Mouse (Mus musculus): Measurements from ENCODE around the gene Zfp42.
"Not testable (repeated sequence)": the region's sequence is repeated elsewhere in the genome, so short reads cannot be mapped to it uniquely, and the experiment has no call there.

Gene Zfp42

GRCm38 (mm10) chr8:43306896-43307295 is at the start of gene Zfp42:
Gene Zfp42 (minus strand): TSS chr8:43306980.
- DNase-seq (ENCODE audit: extremely low spot score): no peak

- DNase-seq (ENCODE audit: extremely low spot score): no peak
These were observed 49.4 kb upstream of the Zfp42 start for GRCm38 (mm10) chr8:43356069-43356770.

GRCm38 (mm10) chr8:43352241-43352640 is 45.5 kb upstream of the Zfp42 start:
- DNase-seq (ENCODE audit: extremely low spot score): not testable (repeated sequence)

- no peak for DNase-seq (ENCODE audit: extremely low spot score)
These were observed 31.8 kb upstream of the Zfp42 start for GRCm38 (mm10) chr8:43338555-43338954.

GRCm38 (mm10) chr8:43333465-43333864 is 26.7 kb upstream of the Zfp42 start:
- DNase-seq (ENCODE audit: extremely low spot score): peak; percentile 28

- no peak for DNase-seq (ENCODE audit: extremely low spot score)
These were observed 24.9 kb upstream of the Zfp42 start for GRCm38 (mm10) chr8:43331657-43332056.

- no peak for DNase-seq (ENCODE audit: extremely low spot score)
These were observed 23.3 kb upstream of the Zfp42 start for GRCm38 (mm10) chr8:43329913-43330705.

- DNase-seq (ENCODE audit: extremely low spot score): no peak
These were observed 21.9 kb upstream of the Zfp42 start for GRCm38 (mm10) chr8:43328666-43329065.

GRCm38 (mm10) chr8:43320771-43321170 is 14.0 kb upstream of the Zfp42 start:
- no peak for DNase-seq (ENCODE audit: extremely low spot score)

GRCm38 (mm10) chr8:43308213-43308612 is 1.4 kb upstream of the Zfp42 start:
- no peak for DNase-seq (ENCODE audit: extremely low spot score)

- DNase-seq (ENCODE audit: extremely low spot score): no peak
These were observed 1.1 kb downstream of the Zfp42 start for GRCm38 (mm10) chr8:43305676-43306075.

- DNase-seq (ENCODE audit: extremely low spot score): no peak
These were observed 7.0 kb downstream of the Zfp42 start for GRCm38 (mm10) chr8:43299796-43300195.

GRCm38 (mm10) chr8:43295826-43296225 is 11.0 kb downstream of the Zfp42 start:
- DNase-seq (ENCODE audit: extremely low spot score): no peak

GRCm38 (mm10) chr8:43294191-43294590 is 12.6 kb downstream of the Zfp42 start:
- DNase-seq (ENCODE audit: extremely low spot score): no peak

- no peak for DNase-seq (ENCODE audit: extremely low spot score)
These were observed 16.2 kb downstream of the Zfp42 start for GRCm38 (mm10) chr8:43290424-43291111.

GRCm38 (mm10) chr8:43289781-43290180 is 17.0 kb downstream of the Zfp42 start:
- no peak for DNase-seq (ENCODE audit: extremely low spot score)

GRCm38 (mm10) chr8:43288840-43289239 is 17.9 kb downstream of the Zfp42 start:
- DNase-seq (ENCODE audit: extremely low spot score): no peak

- no peak for DNase-seq (ENCODE audit: extremely low spot score)
These were observed 19.3 kb downstream of the Zfp42 start for GRCm38 (mm10) chr8:43287456-43287855.

GRCm38 (mm10) chr8:43283231-43283630 is 23.5 kb downstream of the Zfp42 start:
- DNase-seq (ENCODE audit: extremely low spot score): no peak

GRCm38 (mm10) chr8:43278397-43278796 is 28.4 kb downstream of the Zfp42 start:
- no peak for DNase-seq (ENCODE audit: extremely low spot score)

- no peak for DNase-seq (ENCODE audit: extremely low spot score)
These were observed 45.8 kb downstream of the Zfp42 start for GRCm38 (mm10) chr8:43260961-43261360.

- DNase-seq (ENCODE audit: extremely low spot score): no peak
These were observed 48.9 kb downstream of the Zfp42 start for GRCm38 (mm10) chr8:43257886-43258285.

GRCm38 (mm10) chr8:43255695-43256094 is 51.1 kb downstream of the Zfp42 start:
- DNase-seq (ENCODE audit: extremely low spot score): no peak

All from embryo, embryonic 9.5 days (tissue).